Mouse (Mus musculus) ES-CJ7 (cell line): ENCODE measurements at regions not wholly inside any gene's neighbourhood (a gene's known extent, or its start where the extent isn't known, plus 50 kb on each side); places are given as distances from the start of the nearest gene placed in this dataset.
"Not testable (repeated sequence)": the region's sequence is repeated elsewhere in the genome, so short reads cannot be mapped to it uniquely, and the experiment has no call there.

Source experiments
- DNase-seq: peaks from one replicate; pipeline ENCODE4 v3.0.0; 2011; ENCODE audit warnings: low read depth, low spot score

GRCm38 (mm10) chr13:113485511-113485910 is 132.9 kb downstream of the Snx18 start:
- no peak for DNase-seq

GRCm38 (mm10) chr13:113484159-113484762 is 134.1 kb downstream of the Snx18 start:
- no peak for DNase-seq

- DNase-seq, result no peak
These were observed 135.5 kb downstream of the Snx18 start for GRCm38 (mm10) chr13:113482911-113483310.

- DNase-seq, result no peak
These were observed 140.4 kb downstream of the Snx18 start for GRCm38 (mm10) chr13:113477901-113478510.

GRCm38 (mm10) chr13:113470822-113471557 is 147.4 kb downstream of the Snx18 start:
- DNase-seq, result no peak

GRCm38 (mm10) chr13:113464190-113465064 is 153.9 kb downstream of the Snx18 start:
- no peak for DNase-seq

- DNase-seq, result no peak
These were observed 154.9 kb downstream of the Snx18 start for GRCm38 (mm10) chr13:113463420-113463819.

GRCm38 (mm10) chr13:113454490-113455295 is 161.7 kb downstream of the BC067074 start:
- DNase-seq, result peak; percentile 12

GRCm38 (mm10) chr13:113448378-113448777 is 155.4 kb downstream of the BC067074 start:
- DNase-seq, result no peak

- DNase-seq, result no peak
These were observed 153.3 kb downstream of the BC067074 start for GRCm38 (mm10) chr13:113446226-113446625.

- DNase-seq, result not testable (repeated sequence)
These were observed 151.5 kb downstream of the BC067074 start for GRCm38 (mm10) chr13:113444481-113444880.

GRCm38 (mm10) chr13:113443078-113443477 is 150.1 kb downstream of the BC067074 start:
- DNase-seq, result no peak

- no peak for DNase-seq
These were observed 149.2 kb downstream of the BC067074 start for GRCm38 (mm10) chr13:113442169-113442568.

GRCm38 (mm10) chr13:113440137-113440536 is 147.2 kb downstream of the BC067074 start:
- DNase-seq, result no peak

GRCm38 (mm10) chr13:113439516-113439915 is 146.6 kb downstream of the BC067074 start:
- no peak for DNase-seq

- no peak for DNase-seq
These were observed 145.9 kb downstream of the BC067074 start for GRCm38 (mm10) chr13:113438872-113439271.

- DNase-seq, result no peak
These were observed 143.3 kb downstream of the BC067074 start for GRCm38 (mm10) chr13:113436288-113436687.

- no peak for DNase-seq
These were observed 142.2 kb downstream of the BC067074 start for GRCm38 (mm10) chr13:113435117-113435516.

- no peak for DNase-seq
These were observed 140.5 kb downstream of the BC067074 start for GRCm38 (mm10) chr13:113433456-113433855.

- peak; percentile 32 for DNase-seq
These were observed 136.7 kb downstream of the BC067074 start for GRCm38 (mm10) chr13:113429615-113430014.
